Mouse (Mus musculus) midbrain, embryonic 13.5 days (tissue): Measurements from ENCODE around the gene Rnf214. TPM values are rescaled to one million over a fixed set of nuclear protein-coding genes. Genes with fewer than 3 reads are reported as not detected.
"Not testable (repeated sequence)": the region's sequence is repeated elsewhere in the genome, so short reads cannot be mapped to it uniquely, and the experiment has no call there.

Experiments used
- ATAC-seq: fragments of 200-750 bp; cut with Nextera tagmentation; 2 replicates; pipeline ENCODE4 v1.8.0; 2017; ENCODE audit warnings: mild to moderate bottlenecking, moderate TSS enrichment, moderate library complexity
- H3K27ac ChIP-seq: fragments of 300-500 bp; sonication (generic); 2 replicates; pipeline ENCODE4 v1.5.1; 2015; ENCODE audit warnings: inconsistent platforms, mild to moderate bottlenecking, moderate library complexity
- H3K27me3 ChIP-seq: fragments of 300-500 bp; sonication (generic); 2 replicates; pipeline ENCODE4 v1.6.1; 2015; ENCODE audit warnings: mild to moderate bottlenecking, inconsistent platforms
- H3K36me3 ChIP-seq: fragments of 300-500 bp; sonication (generic); 2 replicates; pipeline ENCODE4 v1.6.1; 2015; ENCODE audit warnings: mild to moderate bottlenecking, inconsistent platforms
- H3K4me1 ChIP-seq: fragments of 300-500 bp; sonication (generic); replicated peaks from 2 replicates; pipeline ENCODE4 v1.6.1; 2015; ENCODE audit warnings: inconsistent platforms
- H3K4me2 ChIP-seq: fragments of 300-500 bp; sonication (generic); replicated peaks from 2 replicates; pipeline ENCODE4 v1.6.1; 2015; ENCODE audit warnings: moderate library complexity, mild to moderate bottlenecking, inconsistent platforms
- H3K4me3 ChIP-seq: fragments of 300-500 bp; sonication (generic); replicated peaks from 2 replicates; pipeline ENCODE4 v1.5.1; 2015; ENCODE audit warnings: mild to moderate bottlenecking, inconsistent platforms
- H3K9ac ChIP-seq: fragments of 300-500 bp; sonication (generic); replicated peaks from 2 replicates; pipeline ENCODE4 v1.6.1; 2015; ENCODE audit warnings: mild to moderate bottlenecking, inconsistent platforms
- H3K9me3 ChIP-seq: fragments of 300-500 bp; sonication (generic); 2 replicates; pipeline ENCODE4 v1.6.1; 2016; ENCODE audit warnings: mild to moderate bottlenecking, inconsistent platforms
- WGBS: fragments of 180-500 bp; shearing (Covaris S2); methylation state at CpG from one replicate; pipeline ENCODE4 v1.1.7; 2015; 5-methylcytosine and 5-hydroxymethylcytosine counted together
- polyA plus RNA-seq: library from polyadenylated mRNA; unstranded; fragments of >200 nt; fragmentation: Nextera tagmentation; extraction: Ambion mirVana; gene quantifications from 2 replicates; pipeline ENCODE4 v1.2.1, GENCODE M21; 2015

Gene Rnf214
- polyA plus RNA-seq, 1 experiment from 2014 or later: 119 TPM

DNA sequence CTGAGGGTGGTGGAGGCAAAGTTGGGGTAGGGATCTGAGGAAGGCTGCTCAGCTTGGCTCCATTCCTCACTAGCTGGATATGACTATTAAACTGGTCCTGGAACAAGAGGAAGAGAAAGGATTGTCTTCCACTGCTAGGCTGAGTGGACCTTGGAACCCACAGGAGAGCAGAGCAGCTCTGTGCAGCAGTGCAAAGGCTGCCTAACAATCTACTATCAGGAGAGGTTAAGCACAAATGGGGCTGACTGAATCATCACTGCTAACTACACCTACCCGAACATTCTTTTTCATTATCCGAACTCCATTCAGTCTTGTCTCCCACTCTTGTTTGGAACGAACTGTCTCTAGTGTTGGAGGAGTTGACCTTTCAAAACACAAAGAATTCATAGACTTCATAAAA, 37.5 kb downstream of the Rnf214 start:
- H3K9ac ChIP-seq: no peak overlapping the region
- no peak overlapping the region for H3K4me2 ChIP-seq
- H3K27ac ChIP-seq: no peak overlapping the region
- H3K9me3 ChIP-seq: no peaks in the 10 kb centered on the region
- H3K27me3 ChIP-seq: no peaks in the 10 kb centered on the region
- no peak for ATAC-seq
- no peaks in the 10 kb centered on the region for H3K4me1 ChIP-seq
- WGBS: 96% methylated on average over 3 of the region's 3 CpGs
- H3K4me3 ChIP-seq: no peak overlapping the region
- H3K36me3 ChIP-seq: peaks cover 94% of the 10 kb centered on the region

DNA sequence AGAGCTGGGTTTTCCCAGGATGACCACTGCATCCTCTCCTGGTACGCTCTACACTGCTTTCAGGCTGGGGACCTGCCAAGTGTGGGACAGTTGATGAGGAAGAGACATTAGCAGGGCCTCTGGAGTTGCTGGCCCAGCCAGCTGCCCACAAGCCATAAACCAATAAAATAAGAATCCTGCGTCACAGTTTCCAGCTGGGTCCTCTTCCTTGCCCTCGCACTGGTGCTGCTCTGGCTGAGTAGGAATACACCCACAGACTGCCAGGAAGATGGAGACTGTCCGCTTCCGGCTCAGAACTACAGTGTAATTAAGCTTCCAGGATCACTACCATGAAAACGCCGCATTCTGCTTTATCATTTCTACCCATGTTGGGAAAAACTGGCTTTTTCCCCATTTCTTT, 44.9 kb downstream of the Rnf214 start:
- H3K4me2 ChIP-seq: no peak overlapping the region
- H3K9me3 ChIP-seq: no peaks in the 10 kb centered on the region
- H3K4me3 ChIP-seq: no peak overlapping the region
- ATAC-seq: no peak
- no peaks in the 10 kb centered on the region for H3K27me3 ChIP-seq
- WGBS: 96% methylated on average over 7 of the region's 7 CpGs
- no peak overlapping the region for H3K27ac ChIP-seq
- no peaks in the 10 kb centered on the region for H3K4me1 ChIP-seq
- peaks cover 95% of the 10 kb centered on the region for H3K36me3 ChIP-seq
- H3K9ac ChIP-seq: no peak overlapping the region

DNA sequence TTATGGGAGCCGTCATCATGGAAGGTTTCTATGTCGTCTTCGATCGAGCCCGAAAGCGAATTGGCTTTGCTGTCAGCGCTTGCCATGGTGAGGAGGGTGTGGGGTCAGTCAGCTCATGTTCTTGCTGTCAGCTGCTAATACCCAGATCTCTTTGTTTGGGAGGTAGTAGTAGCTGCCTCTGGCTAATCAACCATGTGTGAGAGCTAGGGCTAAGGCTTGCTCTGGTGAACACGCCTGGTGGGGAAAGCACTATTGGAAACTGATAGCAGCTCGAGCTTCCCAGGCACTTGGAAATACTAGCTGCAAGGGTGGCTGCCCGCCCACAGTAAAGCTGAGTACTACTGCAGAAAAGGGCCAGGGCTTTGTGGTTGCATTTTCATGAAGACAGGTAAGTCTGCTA, 47.3 kb downstream of the Rnf214 start:
- Histone ChIP-seq H3K4me3 (no peak overlapping the region), H3K27ac (no peak overlapping the region), H3K9ac (no peak overlapping the region), H3K4me1 (no peaks in the 10 kb centered on the region), H3K27me3 (no peaks in the 10 kb centered on the region), H3K4me2 (no peak overlapping the region), H3K9me3 (no peaks in the 10 kb centered on the region), H3K36me3 (peaks cover 95% of the 10 kb centered on the region)
- no peak for ATAC-seq
- WGBS: 94% methylated on average over 10 of the region's 10 CpGs

DNA sequence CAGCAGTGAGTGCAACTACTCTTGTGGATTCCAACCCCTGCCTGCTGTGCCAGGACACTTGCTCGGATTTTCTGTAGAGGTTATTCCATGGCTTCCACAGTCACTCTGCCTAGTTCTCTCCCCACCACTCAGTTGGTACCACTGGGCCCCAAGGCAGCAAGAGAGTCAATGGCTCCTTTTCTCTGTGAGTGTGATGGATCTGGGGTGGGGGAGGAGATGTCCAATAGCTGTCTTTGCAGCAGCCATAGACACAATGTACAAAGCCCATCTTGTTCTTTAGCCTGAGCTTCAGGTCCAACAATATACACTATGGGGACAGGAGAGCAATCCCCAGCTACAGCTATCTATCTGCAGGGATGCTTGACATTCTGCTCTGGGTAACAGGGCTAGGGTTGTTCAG, 52.6 kb downstream of the Rnf214 start:
- 83% methylated on average over 1 of the region's 1 CpGs for WGBS
- no peak overlapping the region for H3K9ac ChIP-seq
- no peak for ATAC-seq
- H3K9me3 ChIP-seq: no peaks in the 10 kb centered on the region
- H3K4me2 ChIP-seq: no peak overlapping the region
- 0 out of 2 replicates have a peak, but pooled peaks cover 14% of the 10 kb centered on the region for H3K4me1 ChIP-seq
- no peaks in the 10 kb centered on the region for H3K27me3 ChIP-seq
- H3K36me3 ChIP-seq: peaks cover 67% of the 10 kb centered on the region
- no peak overlapping the region for H3K4me3 ChIP-seq
- no peak overlapping the region for H3K27ac ChIP-seq

DNA sequence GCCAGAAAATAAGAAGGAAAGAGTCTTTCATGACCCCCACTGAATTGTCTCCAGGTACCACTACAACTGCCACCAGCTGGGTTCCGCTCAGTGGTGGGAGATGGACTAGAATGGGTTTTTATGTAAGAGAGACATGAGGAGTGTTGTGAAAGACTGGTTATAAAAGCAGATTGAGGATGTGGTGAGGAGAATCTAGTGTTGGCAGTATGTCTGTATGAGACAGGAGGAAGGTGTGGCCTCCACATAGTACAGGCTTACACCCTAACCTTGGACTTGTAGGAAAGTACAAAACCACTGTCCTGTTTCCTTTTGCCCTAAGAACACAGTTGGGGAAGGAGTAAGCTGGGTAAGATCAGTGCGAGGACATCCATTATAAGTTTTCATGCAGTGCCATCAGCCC, 53.0 kb downstream of the Rnf214 start:
- Histone ChIP-seq H3K4me1 (0 out of 2 replicates have a peak, but pooled peaks cover 14% of the 10 kb centered on the region), H3K27me3 (no peaks in the 10 kb centered on the region), H3K27ac (no peak overlapping the region), H3K36me3 (peaks cover 63% of the 10 kb centered on the region), H3K9me3 (no peaks in the 10 kb centered on the region), H3K4me2 (no peak overlapping the region), H3K9ac (no peak overlapping the region), H3K4me3 (no peak overlapping the region)
- ATAC-seq: no peak
- 96% methylated on average over 2 of the region's 2 CpGs for WGBS

DNA sequence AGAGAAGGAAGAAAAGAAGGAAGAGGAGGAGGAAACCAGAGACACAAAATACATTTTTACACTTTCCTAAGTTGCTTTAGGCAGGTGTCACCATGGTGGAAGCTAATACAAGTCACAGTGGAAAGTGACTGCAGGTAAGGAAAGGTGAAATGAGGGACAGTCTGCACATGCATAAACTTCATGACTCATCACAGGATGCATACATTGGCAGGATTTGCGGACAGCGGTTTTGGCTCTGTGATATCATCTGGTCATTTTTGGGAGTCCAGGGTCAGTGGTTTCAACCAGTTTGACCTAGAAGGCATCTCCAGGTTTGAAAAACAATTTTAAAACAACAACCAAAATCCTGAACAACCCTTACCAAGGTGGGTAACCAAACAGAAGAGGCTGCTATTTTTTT, 54.9 kb downstream of the Rnf214 start:
- Histone ChIP-seq H3K36me3 (peaks cover 46% of the 10 kb centered on the region), H3K27me3 (no peaks in the 10 kb centered on the region), H3K4me2 (no peak overlapping the region), H3K27ac (no peak overlapping the region), H3K9me3 (no peaks in the 10 kb centered on the region), H3K4me3 (no peak overlapping the region), H3K4me1 (0 out of 2 replicates have a peak, but pooled peaks cover 14% of the 10 kb centered on the region), H3K9ac (no peak overlapping the region)
- WGBS: 97% methylated on average over 2 of the region's 2 CpGs
- ATAC-seq: no peak

DNA sequence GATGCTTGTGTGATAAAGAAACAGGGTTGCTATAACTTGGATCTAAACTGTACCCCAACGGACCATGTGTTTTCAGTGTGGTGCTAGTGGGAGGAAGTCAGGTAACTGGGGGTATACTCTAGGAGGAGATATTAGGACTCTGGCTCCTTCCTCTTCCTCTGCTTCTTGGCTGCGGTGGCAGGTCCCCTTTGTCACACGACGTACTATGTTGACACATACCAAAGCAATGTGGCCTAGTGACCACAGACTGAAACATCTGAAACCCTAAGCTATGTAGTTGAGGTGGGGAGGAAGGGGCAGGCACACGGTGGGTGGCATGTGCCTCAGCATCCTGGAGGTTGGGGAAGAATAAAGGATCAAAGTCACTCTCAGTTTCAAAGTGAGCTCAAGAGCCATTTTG, 55.4 kb downstream of the Rnf214 start:
- 71% methylated on average over 5 of the region's 5 CpGs for whole genome bisulfite sequencing
- H3K9me3 ChIP-seq: no peaks in the 10 kb centered on the region
- 0 out of 2 replicates have a peak, but pooled peaks cover 14% of the 10 kb centered on the region for H3K4me1 ChIP-seq
- no peaks in the 10 kb centered on the region for H3K27me3 ChIP-seq
- no peak overlapping the region for H3K9ac ChIP-seq
- no peak overlapping the region for H3K27ac ChIP-seq
- no peak for ATAC-seq
- H3K4me2 ChIP-seq: no peak overlapping the region
- H3K4me3 ChIP-seq: no peak overlapping the region
- peaks cover 42% of the 10 kb centered on the region for H3K36me3 ChIP-seq

DNA sequence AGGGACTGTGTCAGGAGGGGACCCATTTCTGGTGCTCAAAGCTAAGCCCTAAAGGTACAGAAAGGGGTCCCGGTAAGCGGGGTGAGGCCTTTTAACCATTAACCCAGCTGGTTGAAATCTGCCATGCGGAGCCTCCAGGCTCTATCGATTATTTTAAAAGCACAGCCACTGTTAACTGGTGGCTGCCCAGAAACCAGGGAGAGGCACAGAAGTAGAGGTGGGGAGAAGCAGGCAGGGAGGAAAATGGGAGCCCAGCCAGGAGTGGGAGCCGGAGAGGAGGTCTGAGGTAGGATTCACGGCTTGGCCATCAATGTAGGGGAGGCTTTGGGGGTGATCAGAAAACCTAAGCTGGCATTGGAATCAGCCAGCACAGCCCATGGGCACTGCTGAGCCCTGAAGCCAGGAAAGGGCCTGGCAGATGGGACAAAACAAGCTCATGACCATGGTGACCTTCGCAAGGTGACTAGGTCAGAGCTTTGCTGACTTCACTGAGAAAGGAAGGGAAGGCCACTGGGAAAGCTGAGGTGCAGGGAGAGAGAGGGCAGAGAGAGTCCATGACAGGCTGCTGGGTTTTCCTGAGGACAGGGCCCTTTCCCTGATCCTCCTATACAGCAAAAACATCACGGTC, 56.1 kb downstream of the Rnf214 start:
- Histone ChIP-seq H3K4me1 (0 out of 2 replicates have a peak, but pooled peaks cover 14% of the 10 kb centered on the region), H3K4me2 (no peak overlapping the region), H3K9ac (no peak overlapping the region), H3K4me3 (no peak overlapping the region), H3K27me3 (no peaks in the 10 kb centered on the region), H3K36me3 (peaks cover 35% of the 10 kb centered on the region), H3K9me3 (no peaks in the 10 kb centered on the region), H3K27ac (peak overlapping the region; percentile 9; the same call in 1 of the 2 replicates)
- 86% methylated on average over 8 of the region's 8 CpGs for WGBS
- ATAC-seq: no peak

DNA sequence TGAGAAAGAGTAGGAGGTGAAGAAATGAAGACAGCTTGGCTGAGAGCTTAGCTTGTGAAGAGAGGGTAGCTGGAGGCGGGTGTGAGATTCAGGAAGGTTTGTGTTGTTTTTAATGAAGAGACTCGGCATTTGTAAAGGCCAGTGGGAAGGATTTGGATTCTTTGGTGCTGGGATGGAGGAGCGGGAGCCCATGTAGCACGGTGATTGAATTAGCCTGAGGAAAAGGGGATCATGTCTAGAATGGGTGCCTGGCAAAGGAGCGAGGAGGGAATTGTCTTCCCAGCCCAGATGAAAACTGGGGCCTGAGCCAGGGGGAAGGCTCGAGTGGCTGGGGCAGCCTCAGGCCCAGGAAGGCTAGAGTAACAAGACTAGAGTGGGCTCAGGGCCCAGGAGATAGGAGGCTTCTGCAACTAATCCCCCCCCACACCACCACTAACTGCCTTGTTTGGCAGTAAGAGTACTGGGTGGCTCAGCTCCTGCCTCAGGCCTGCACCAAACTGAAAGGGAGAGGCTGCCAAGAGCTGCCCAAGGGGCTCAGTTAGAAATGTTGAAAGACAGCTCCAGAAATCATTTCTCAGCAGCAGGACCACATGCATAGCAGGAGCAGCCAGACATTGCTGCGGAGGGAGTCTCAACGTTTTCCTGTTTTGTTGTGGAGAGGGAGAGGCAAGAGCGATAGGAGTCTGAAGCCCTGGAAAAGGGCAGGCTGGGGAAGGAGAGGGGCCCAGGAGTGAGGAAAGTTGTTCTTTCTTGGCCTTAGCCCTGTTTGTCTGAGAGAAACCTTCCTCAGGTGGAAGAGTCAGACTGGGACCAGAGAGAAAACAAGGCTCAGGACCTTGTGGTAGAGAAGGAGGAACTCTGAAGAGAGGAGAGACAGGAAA, 56.9 kb downstream of the Rnf214 start:
- 68% methylated on average over 9 of the region's 9 CpGs for WGBS
- H3K9ac ChIP-seq: no peak overlapping the region
- no peak for ATAC-seq

DNA sequence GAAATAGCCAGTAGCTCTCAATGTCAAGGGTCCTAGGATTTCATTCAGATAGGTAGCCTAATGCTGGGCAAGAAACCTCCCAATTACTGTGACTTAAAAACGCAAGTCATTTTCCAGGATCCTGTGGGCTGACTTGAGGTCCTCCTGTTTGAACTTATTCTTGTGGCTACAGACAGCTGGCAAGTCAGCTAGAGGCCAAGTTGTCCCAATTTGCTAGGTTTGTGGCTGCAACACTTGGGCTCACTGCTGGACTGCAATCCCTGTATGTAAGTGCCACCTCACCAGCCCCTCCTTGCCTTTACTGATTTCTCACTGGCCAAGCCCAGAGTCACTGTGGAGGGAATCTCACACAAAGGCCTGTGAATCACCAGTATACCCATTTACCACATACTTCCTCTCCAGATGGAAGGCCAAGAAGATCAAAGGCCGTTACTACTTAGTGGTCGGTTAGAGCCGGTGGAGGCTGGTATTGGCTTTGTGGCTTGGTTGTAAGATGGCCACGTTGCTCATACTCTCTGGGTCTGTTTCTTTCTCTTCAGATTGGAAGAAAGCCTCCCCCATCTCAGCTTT, 59.7 kb downstream of the Rnf214 start:
- H3K4me1 ChIP-seq: peaks cover 28% of the 10 kb centered on the region
- no peaks in the 10 kb centered on the region for H3K9me3 ChIP-seq
- H3K27me3 ChIP-seq: no peaks in the 10 kb centered on the region
- WGBS: 90% methylated on average over 5 of the region's 5 CpGs
- no peak overlapping the region for H3K4me2 ChIP-seq
- 0 out of 2 replicates have a peak, but pooled peaks cover 2% of the 10 kb centered on the region for H3K36me3 ChIP-seq
- no peak overlapping the region for H3K27ac ChIP-seq
- no peak overlapping the region for H3K9ac ChIP-seq
- ATAC-seq: no peak
- H3K4me3 ChIP-seq: no peak overlapping the region

More for the DNA sequence above, 56.9 kb downstream of the Rnf214 start:
- no peak overlapping the region for H3K4me3 ChIP-seq
- H3K9me3 ChIP-seq: no peaks in the 10 kb centered on the region
- H3K4me1 ChIP-seq: 0 out of 2 replicates have a peak, but pooled peaks cover 14% of the 10 kb centered on the region
- H3K36me3 ChIP-seq: peaks cover 26% of the 10 kb centered on the region
- peak overlapping the region; percentile 9; the same call in 1 of the 2 replicates for H3K27ac ChIP-seq
- no peaks in the 10 kb centered on the region for H3K27me3 ChIP-seq
- no peak overlapping the region for H3K4me2 ChIP-seq

DNA sequence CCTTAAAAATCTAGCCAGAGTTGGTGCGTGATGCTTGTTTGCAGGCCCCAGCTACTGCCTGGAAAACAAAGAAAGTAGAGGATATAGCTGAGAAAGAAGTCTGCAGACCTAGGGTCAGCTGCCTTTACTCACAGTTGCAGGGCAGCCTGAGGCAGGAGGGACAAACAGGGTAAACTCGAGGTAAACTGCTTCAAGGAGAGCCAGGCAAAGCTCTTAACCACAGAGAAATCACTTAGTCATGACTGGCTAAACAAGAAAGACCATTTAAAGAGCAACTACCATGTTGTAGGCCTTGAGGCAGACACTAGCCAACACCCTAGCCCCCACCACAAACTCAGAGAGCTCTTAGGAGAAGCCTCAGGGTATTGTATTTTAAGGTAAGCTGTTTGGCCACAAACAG, 60.5 kb downstream of the Rnf214 start:
- peaks cover 36% of the 10 kb centered on the region for H3K4me1 ChIP-seq
- H3K36me3 ChIP-seq, H3K4me3 ChIP-seq, H3K9me3 ChIP-seq, ATAC-seq, H3K27me3 ChIP-seq, H3K9ac ChIP-seq, H3K4me2 ChIP-seq, H3K27ac ChIP-seq: not testable (repeated sequence)
- WGBS: 87% methylated on average over 2 of the region's 2 CpGs

DNA sequence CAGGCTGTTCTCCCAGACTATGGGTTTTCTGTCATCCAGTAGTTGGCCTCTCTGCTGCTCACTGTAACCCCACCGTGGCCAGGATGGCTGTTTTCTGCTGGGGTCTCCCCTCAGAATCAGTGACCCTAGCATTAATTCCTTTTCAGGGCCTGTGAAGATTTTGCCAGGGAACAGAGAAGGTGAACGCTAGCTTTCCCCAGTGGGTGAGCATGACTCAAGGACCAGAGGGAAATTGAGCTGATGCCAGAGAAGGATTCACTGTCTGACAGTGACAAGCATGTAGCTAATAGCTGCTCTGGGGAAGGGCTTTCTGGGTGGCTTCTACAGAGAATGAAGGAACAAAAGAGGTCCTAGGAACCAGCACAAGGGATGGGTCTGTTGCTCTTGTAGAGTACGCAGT, 61.2 kb downstream of the Rnf214 start:
- Histone ChIP-seq H3K4me3 (no peak overlapping the region), H3K27ac (no peak overlapping the region), H3K36me3 (0 out of 2 replicates have a peak, but pooled peaks cover 2% of the 10 kb centered on the region), H3K4me2 (no peak overlapping the region), H3K4me1 (peaks cover 42% of the 10 kb centered on the region), H3K9me3 (no peaks in the 10 kb centered on the region), H3K9ac (no peak overlapping the region), H3K27me3 (no peaks in the 10 kb centered on the region)
- WGBS: 90% methylated on average over 3 of the region's 3 CpGs
- no peak for ATAC-seq
